Mouse (Mus musculus) frontal cortex, adult (tissue): ENCODE results near the gene Scnn1a.
"Not testable (repeated sequence)": the region's sequence is repeated elsewhere in the genome, so short reads cannot be mapped to it uniquely, and the experiment has no call there.

Source experiments
- ATAC-seq: cut with Nextera tagmentation; 2 replicates; pipeline ENCODE4 v1.9.2; 2017; ENCODE audit warnings: mild to moderate bottlenecking, moderate library complexity, mixed read lengths; ENCODE audit not compliant: low TSS enrichment

Gene Scnn1a

GRCm38 (mm10) chr6:125320323-125320722 is at the start of gene Scnn1a:
Scnn1a (plus strand) TSS chr6:125320659.
- ATAC-seq: no peak

- ATAC-seq: peak; percentile 94
Measured at GRCm38 (mm10) chr6:125271455-125272227, 48.8 kb upstream of the Scnn1a start.

GRCm38 (mm10) chr6:125272228-125272785 is 48.2 kb upstream of the Scnn1a start:
- ATAC-seq: no peak

- ATAC-seq: no peak
Measured at GRCm38 (mm10) chr6:125274841-125275563, 45.5 kb upstream of the Scnn1a start.

- ATAC-seq: no peak
Measured at GRCm38 (mm10) chr6:125279729-125280128, 40.7 kb upstream of the Scnn1a start.

- not testable (repeated sequence) for ATAC-seq
Measured at GRCm38 (mm10) chr6:125282721-125283120, 37.7 kb upstream of the Scnn1a start.

GRCm38 (mm10) chr6:125284250-125284649 is 36.2 kb upstream of the Scnn1a start:
- no peak for ATAC-seq

- ATAC-seq: no peak
Measured at GRCm38 (mm10) chr6:125284751-125285150, 35.7 kb upstream of the Scnn1a start.

- no peak for ATAC-seq
Measured at GRCm38 (mm10) chr6:125285890-125286289, 34.6 kb upstream of the Scnn1a start, which contains the start of gene Tuba3a. Tuba3a (minus strand) TSS chr6:125286042.

- ATAC-seq: peak; percentile 49; the same call in 1 of the 2 replicates
Measured at GRCm38 (mm10) chr6:125286944-125287343, 33.5 kb upstream of the Scnn1a start.

GRCm38 (mm10) chr6:125288730-125289129 is 31.7 kb upstream of the Scnn1a start:
- ATAC-seq: no peak

GRCm38 (mm10) chr6:125291329-125291728 is 29.1 kb upstream of the Scnn1a start:
- peak; percentile 93 for ATAC-seq

- ATAC-seq: no peak
Measured at GRCm38 (mm10) chr6:125292256-125292655, 28.2 kb upstream of the Scnn1a start.

GRCm38 (mm10) chr6:125294049-125294448 is 26.4 kb upstream of the Scnn1a start:
- no peak for ATAC-seq

- ATAC-seq: no peak
Measured at GRCm38 (mm10) chr6:125297149-125297820, 23.2 kb upstream of the Scnn1a start.

- no peak for ATAC-seq
Measured at GRCm38 (mm10) chr6:125300982-125301381, 19.5 kb upstream of the Scnn1a start.

GRCm38 (mm10) chr6:125302231-125302982 is 18.1 kb upstream of the Scnn1a start:
- ATAC-seq: no peak

- no peak for ATAC-seq
Measured at GRCm38 (mm10) chr6:125303242-125303641, 17.2 kb upstream of the Scnn1a start.

GRCm38 (mm10) chr6:125304408-125304807 is 16.1 kb upstream of the Scnn1a start:
- not testable (repeated sequence) for ATAC-seq

GRCm38 (mm10) chr6:125305465-125305864 is 15.0 kb upstream of the Scnn1a start:
- ATAC-seq: no peak

GRCm38 (mm10) chr6:125307091-125307490 is 13.4 kb upstream of the Scnn1a start:
- ATAC-seq: no peak
